Mouse (Mus musculus) E14TG2a.4 (cell line): ENCODE data around the gene Fgf2.

Source experiments
- CTCF ChIP-seq: conservative IDR thresholded peaks from 2 replicates; pipeline ENCODE4 v1.5.1; 2014; ENCODE audit warnings: low read length
- NANOG ChIP-seq: IDR thresholded peaks from 2 replicates; pipeline ENCODE4 v1.6.1; 2014; ENCODE audit warnings: borderline replicate concordance, low read length, mixed read lengths

- TF ChIP-seq CTCF (no peak), NANOG (no peak)
Measured at GRCm38 (mm10) chr3:37381457-37381856, 33.3 kb downstream of the Fgf2 start.
